Mouse (Mus musculus) erythroblast, embryonic 14.5 days (primary cell): ENCODE measurements around the gene Plpp6.

Source experiments
- GATA1 ChIP-seq: IDR thresholded peaks from 2 replicates; pipeline ENCODE4 v1.6.1; 2012; ENCODE audit warnings: low read length, inconsistent platforms, mixed read lengths
- TAL1 ChIP-seq: IDR thresholded peaks from 3 replicates; pipeline ENCODE4 v1.6.1; 2012; ENCODE audit warnings: low read length, inconsistent platforms, mixed read lengths

DNA sequence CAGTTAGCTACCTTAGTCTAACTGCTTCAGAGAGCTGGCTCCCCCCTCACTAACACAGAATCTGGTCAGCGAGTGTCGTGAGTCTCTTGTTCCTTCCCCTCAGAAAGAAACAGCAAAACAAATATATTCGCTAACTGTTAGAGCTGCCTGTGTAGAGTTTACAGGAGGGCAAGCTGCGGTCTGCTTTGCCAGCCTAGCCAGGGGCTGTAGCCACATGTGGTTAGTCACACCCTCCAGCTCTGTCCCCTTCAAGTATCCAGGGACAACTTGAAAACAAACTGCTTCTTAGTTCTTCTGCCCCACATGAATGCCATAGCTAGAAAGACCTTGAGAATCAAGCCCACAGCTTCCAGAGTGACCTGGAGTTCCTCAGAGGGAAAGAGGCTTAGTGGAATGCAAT lies 22.5 kb upstream of the Plpp6 start:
- TF ChIP-seq GATA1 = no peak
- TF ChIP-seq TAL1 = no peak
